Mouse (Mus musculus): ENCODE data around the gene Caskin2.

GRCm38 (mm10) chr11:115803072-115803709, 10.2 kb downstream of the Caskin2 start:
- TF ChIP-seq ZC3H11A (IDR thresholded peaks at IDR 0.05; ENCODE audit: borderline replicate concordance, low read depth, low read length) (no peak), CHD2 (IDR thresholded peaks at IDR 0.05; ENCODE audit: low read depth, low read length) (no peak)
